ENCODE assay signal across 11 mouse cellular contexts in genomic region chr6:15321551-15321974, GRCm38 (mm10).
DNase-seq lines count a peak whose midpoint lies in the region; ATAC-seq lines count a peak whose summit lies in the region.
"Had no signal": no experiment of that assay in that cellular context is flagged by ENCODE, and none has a peak within 500 bp of the region (broad histone marks: within the 10 kb centered on the region; RNA-seq: fewer than 3 reads in every experiment).

No protein-coding gene starts in this region.

- no peak for ATAC-seq in heart, embryonic 13.5 days (ENCODE audit: extremely low read depth, insufficient number of reproducible peaks, low FRiP score, low TSS enrichment)
- ATAC-seq in embryonic facial prominence, embryonic 14.5 days (ENCODE audit: low read depth), result peak; percentile 88
- ATAC-seq in limb, embryonic 15.5 days (ENCODE audit: insufficient number of reproducible peaks, low FRiP score, low TSS enrichment, low read depth), result peak; percentile 75; the same call in 1 of the 2 replicates

- peak overlapping the region; percentile 69 for H3K27ac ChIP-seq in heart, embryonic 13.5 days (replicated peaks)
- no peak overlapping the region for H3K27ac ChIP-seq in embryonic facial prominence, embryonic 14.5 days (replicated peaks; ENCODE audit: low read depth, low read length)
- peak overlapping the region; percentile 28; the same call in 1 of the 2 replicates for H3K27ac ChIP-seq in limb, embryonic 15.5 days

- H3K9me3 ChIP-seq in heart, embryonic 13.5 days, result no peaks in the 10 kb centered on the region
- H3K9me3 ChIP-seq in embryonic facial prominence, embryonic 14.5 days (ENCODE audit: control insufficient read depth, low read length), result no peaks in the 10 kb centered on the region
- no peaks in the 10 kb centered on the region for H3K9me3 ChIP-seq in limb, embryonic 15.5 days

- no peaks in the 10 kb centered on the region for H3K36me3 ChIP-seq in heart, embryonic 13.5 days
- no peaks in the 10 kb centered on the region for H3K36me3 ChIP-seq in embryonic facial prominence, embryonic 14.5 days (ENCODE audit: control insufficient read depth, insufficient read depth, low read length)
- H3K36me3 ChIP-seq in limb, embryonic 15.5 days, result no peaks in the 10 kb centered on the region

- H3K4me2 ChIP-seq in heart, embryonic 13.5 days, result peak overlapping the region; percentile 54
- no peak overlapping the region for H3K4me2 ChIP-seq in embryonic facial prominence, embryonic 14.5 days (ENCODE audit: low read depth, low read length)
- no peak overlapping the region for H3K4me2 ChIP-seq in limb, embryonic 15.5 days

- 22% methylated on average over 2 of the region's 2 CpGs for WGBS in heart, embryonic 13.5 days
- 23% methylated on average over 2 of the region's 2 CpGs for WGBS in embryonic facial prominence, embryonic 14.5 days
- WGBS in limb, embryonic 15.5 days, result 30% methylated on average over 2 of the region's 2 CpGs

- H3K9ac ChIP-seq in heart, embryonic 13.5 days, result no peak overlapping the region
- no peak overlapping the region for H3K9ac ChIP-seq in embryonic facial prominence, embryonic 14.5 days (ENCODE audit: low read depth, low read length)
- no peak overlapping the region for H3K9ac ChIP-seq in limb, embryonic 15.5 days

- no peak overlapping the region for H3K4me3 ChIP-seq in heart, embryonic 13.5 days
- H3K4me3 ChIP-seq in embryonic facial prominence, embryonic 14.5 days (ENCODE audit: low read depth, low read length), result no peak overlapping the region
- no peak overlapping the region for H3K4me3 ChIP-seq in limb, embryonic 15.5 days

- peaks cover 17% of the 10 kb centered on the region; the same call in 1 of the 2 replicates for H3K4me1 ChIP-seq in heart, embryonic 13.5 days
- H3K4me1 ChIP-seq in embryonic facial prominence, embryonic 14.5 days (ENCODE audit: control insufficient read depth, insufficient read depth, low read length), result no peaks in the 10 kb centered on the region
- no peaks in the 10 kb centered on the region for H3K4me1 ChIP-seq in limb, embryonic 15.5 days

- intact Hi-C loops in heart, postnatal 25 days (cut with DNase I), result no loop called here

- no peak for DNase-seq in heart, postnatal 25 days (ENCODE audit: low spot score)
- DNase-seq in embryo, embryonic 10.5 days (ENCODE audit: low spot score), result peak; percentile 35
- peak; percentile 84 for DNase-seq in embryonic facial prominence, embryonic 14.5 days (ENCODE audit: low spot score)
- DNase-seq in cerebellum, postnatal 4 days (ENCODE audit: low spot score in 2 of 2), result no peak
- no peak for DNase-seq in kidney, postnatal 36 days
- no peak for DNase-seq in thymus, adult 18-20 months
- DNase-seq: gastrocnemius, postnatal 36 days; kidney, adult 2 months; right cerebral cortex, adult 18-20 months had no signal

- H3K27me3 ChIP-seq in heart, embryonic 13.5 days (replicated peaks), result no peaks in the 10 kb centered on the region
- H3K27me3 ChIP-seq in embryonic facial prominence, embryonic 14.5 days (replicated peaks; ENCODE audit: control insufficient read depth, insufficient read depth, low read length), result no peaks in the 10 kb centered on the region
- H3K27me3 ChIP-seq in limb, embryonic 15.5 days, result no peaks in the 10 kb centered on the region

Comparison
In these comparisons a context has a peak if more than half of its experiments do, and no peak if none do; other contexts are left out.
1. DNase-seq: peak in embryo, embryonic 10.5 days (single experiment) and embryonic facial prominence, embryonic 14.5 days (single experiment); none in heart, postnatal 25 days (single experiment), cerebellum, postnatal 4 days (0 of 2), kidney, postnatal 36 days (0 of 2) and thymus, adult 18-20 months (0 of 2).